ENCODE assay signal across 7 mouse cellular contexts in the genomic region with DNA sequence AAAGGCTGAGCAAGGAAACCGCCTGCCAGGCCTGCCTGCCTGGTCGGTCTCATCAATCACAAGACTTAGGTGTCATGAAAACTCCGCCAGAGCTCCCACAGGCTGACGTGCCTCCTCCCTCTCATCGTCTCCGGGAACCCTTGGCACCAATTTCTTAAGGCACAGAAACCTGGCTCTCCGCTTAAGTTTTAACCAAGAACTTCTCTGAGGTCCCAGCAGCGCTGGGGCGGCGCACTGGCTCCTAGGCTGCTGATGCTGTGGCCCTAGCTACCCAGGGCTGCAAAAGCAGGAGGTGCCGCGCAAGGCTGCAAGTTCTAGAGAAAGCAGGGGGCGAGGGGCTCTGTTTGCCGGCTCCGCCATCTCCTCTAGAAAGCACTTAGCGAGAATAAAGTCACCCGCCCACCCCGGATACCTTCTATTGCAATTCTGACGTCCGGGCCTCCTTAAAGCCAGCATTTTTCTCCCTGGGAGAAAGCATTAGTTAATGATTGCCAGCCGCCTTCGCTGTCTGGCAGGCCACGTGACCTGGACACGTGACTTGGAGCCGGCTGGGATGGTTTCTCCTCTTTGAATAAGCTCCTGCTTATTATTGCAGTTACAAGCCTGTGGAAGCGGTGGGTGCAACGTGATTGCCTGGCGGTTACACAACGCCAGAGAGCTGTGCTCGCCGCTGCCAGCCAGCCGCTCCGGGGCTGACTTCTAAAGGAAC. TPM values are rescaled to one million over a fixed set of nuclear protein-coding genes. Genes with fewer than 3 reads are reported as not detected.
DNase-seq lines count a peak whose midpoint lies in the region; ATAC-seq and TF ChIP-seq lines count a peak whose summit lies in the region.

Gene Gm42791 (minus strand): TSS at position 442 of the 709 bp plus-strand sequence.

- no peaks in the 10 kb centered on the region for H3K27me3 ChIP-seq in embryonic facial prominence, embryonic 12.5 days
- H3K27me3 ChIP-seq in limb, embryonic 10.5 days (ENCODE audit: low read depth, poor library complexity, severe bottlenecking), result no peaks in the 10 kb centered on the region
- H3K27me3 ChIP-seq in midbrain, embryonic 12.5 days, result no peaks in the 10 kb centered on the region
- no peaks in the 10 kb centered on the region for H3K27me3 ChIP-seq in small intestine, adult 2 months (ENCODE audit: control insufficient read depth, insufficient read depth, low read length)

- peak; percentile 74 for ATAC-seq in embryonic facial prominence, embryonic 12.5 days (ENCODE audit: insufficient number of reproducible peaks, insufficient read depth, low FRiP score, low TSS enrichment)
- ATAC-seq in midbrain, embryonic 12.5 days (ENCODE audit: low FRiP score, low read depth), result peak; percentile 89

- peaks cover 22% of the 10 kb centered on the region for H3K4me1 ChIP-seq in embryonic facial prominence, embryonic 12.5 days
- peaks cover 42% of the 10 kb centered on the region for H3K4me1 ChIP-seq in limb, embryonic 10.5 days
- peaks cover 24% of the 10 kb centered on the region for H3K4me1 ChIP-seq in midbrain, embryonic 12.5 days
- peaks cover 3% of the 10 kb centered on the region; the same call in 1 of the 2 replicates for H3K4me1 ChIP-seq in small intestine, adult 2 months (ENCODE audit: control insufficient read depth, insufficient read depth, insufficient read length, low read length)

- peak within 1 kb of the TSS; percentile 69 for H3K9ac ChIP-seq in embryonic facial prominence, embryonic 12.5 days
- H3K9ac ChIP-seq in midbrain, embryonic 12.5 days (replicated peaks), result peak within 1 kb of the TSS; percentile 68

- WGBS in embryonic facial prominence, embryonic 12.5 days, result 2% methylated on average over 33 of the region's 33 CpGs
- 1% methylated on average over 33 of the region's 33 CpGs for WGBS in limb, embryonic 10.5 days
- WGBS in midbrain, embryonic 12.5 days, result 2% methylated on average over 33 of the region's 33 CpGs
- WGBS in small intestine, adult 2 months, result 2% methylated on average over 33 of the region's 33 CpGs

- TF ChIP-seq POLR2A in small intestine, adult 2 months (IDR thresholded peaks at IDR 0.05; ENCODE audit: low read depth, low read length), result no peak; the same call in none of the 2 replicates

- peak; percentile 96 for DNase-seq in adrenal gland, postnatal 25 days
- peak; percentile 100 for DNase-seq in heart, adult 11 months
- peak; percentile 99 for DNase-seq in kidney, adult 18-20 months
- DNase-seq in limb, embryonic 10.5 days (ENCODE audit: low spot score), result peak; percentile 95

- peak within 1 kb of the TSS; percentile 50 for H3K4me3 ChIP-seq in embryonic facial prominence, embryonic 12.5 days
- peak within 1 kb of the TSS; percentile 56 for H3K4me3 ChIP-seq in limb, embryonic 10.5 days
- peak within 1 kb of the TSS; percentile 54 for H3K4me3 ChIP-seq in midbrain, embryonic 12.5 days
- H3K4me3 ChIP-seq in small intestine, adult 2 months (ENCODE audit: low read depth, low read length), result peak within 1 kb of the TSS; percentile 76

- TF ChIP-seq CTCF in small intestine, adult 2 months (IDR thresholded peaks at IDR 0.05; ENCODE audit: extremely low read depth, insufficient read length, insufficient replicate concordance, low read depth, low read length), result no peak

- H3K36me3 ChIP-seq in embryonic facial prominence, embryonic 12.5 days, result no peaks in the 10 kb centered on the region
- H3K36me3 ChIP-seq in limb, embryonic 10.5 days, result peaks cover 30% of the 10 kb centered on the region
- H3K36me3 ChIP-seq in midbrain, embryonic 12.5 days, result no peaks in the 10 kb centered on the region
- H3K36me3 ChIP-seq in small intestine, adult 2 months (ENCODE audit: control insufficient read depth, insufficient read depth, low read length), result no peaks in the 10 kb centered on the region

- H3K27ac ChIP-seq in embryonic facial prominence, embryonic 12.5 days, result peak within 1 kb of the TSS; percentile 99
- H3K27ac ChIP-seq in limb, embryonic 10.5 days, result peak within 1 kb of the TSS; percentile 94
- peak within 1 kb of the TSS; percentile 92 for H3K27ac ChIP-seq in midbrain, embryonic 12.5 days (replicated peaks)
- H3K27ac ChIP-seq in small intestine, adult 2 months (ENCODE audit: insufficient read depth, low read depth, low read length), result peak within 1 kb of the TSS; percentile 85

- no peaks in the 10 kb centered on the region; the same call in 1 of the 2 replicates for H3K9me3 ChIP-seq in embryonic facial prominence, embryonic 12.5 days
- 0 out of 2 replicates have a peak, but pooled peaks cover 7% of the 10 kb centered on the region for H3K9me3 ChIP-seq in limb, embryonic 10.5 days (replicated peaks)
- H3K9me3 ChIP-seq in midbrain, embryonic 12.5 days, result no peaks in the 10 kb centered on the region

- H3K4me2 ChIP-seq in embryonic facial prominence, embryonic 12.5 days (replicated peaks), result peak within 1 kb of the TSS; percentile 73
- H3K4me2 ChIP-seq in midbrain, embryonic 12.5 days (replicated peaks), result peak within 1 kb of the TSS; percentile 80

RNA-seq across cellular contexts. Expression of gene Gm42791, which starts in this region (rescaled TPM):
- total RNA-seq in adrenal gland, postnatal 25 days (2021), result 6.7 and 7.4 TPM in 2 replicates
- 3.4 and 4.0 TPM in 2 replicates for polyA plus RNA-seq in embryonic facial prominence, embryonic 12.5 days (2016; fragmentation: Nextera tagmentation; extraction: Ambion mirVana)
- polyA plus RNA-seq in limb, embryonic 10.5 days (2016; fragmentation: Nextera tagmentation; extraction: Ambion mirVana), result 0.85 TPM in 1 of 2 replicates, not detected in the other
- polyA plus RNA-seq in midbrain, embryonic 12.5 days (2016; fragmentation: Nextera tagmentation; extraction: Ambion mirVana), result 2.0 TPM in 1 of 2 replicates, not detected in the other
- polyA plus RNA-seq in small intestine, adult 2 months (2012; rRNA removed), result not detected in 2 replicates

Comparison
In these comparisons a context has a peak if more than half of its experiments do, and no peak if none do; other contexts are left out.
1. Peak in every context shown above with its lines: DNase-seq, ATAC-seq, H3K4me3 ChIP-seq and H3K27ac ChIP-seq.
2. Peak in DNase-seq, H3K4me3 ChIP-seq and H3K27ac ChIP-seq in limb, embryonic 10.5 days; RNA of the gene not detected or under 1 TPM.